Mouse (Mus musculus): ENCODE data around the gene Tmem253. TPM values are rescaled to one million over a fixed set of nuclear protein-coding genes. Genes with fewer than 3 reads are reported as not detected.
A peak's percentile ranks its signal among the peaks of the same experiment; 100 is the strongest.

Gene Tmem253
- polyA plus RNA-seq, 1 experiment = 0.34 TPM

- Histone ChIP-seq H3ac (ENCODE audit: control insufficient read depth, insufficient read length) (peak within 1 kb of the TSS; percentile 82), H3K27me3 (ENCODE audit: control insufficient read depth, insufficient read depth, insufficient read length) (no peaks in the 10 kb centered on the region), H3K79me2 (ENCODE audit: control insufficient read depth, insufficient read depth) (no peaks in the 10 kb centered on the region), H3K4me3 (peak within 1 kb of the TSS; percentile 53), H3K4me2 (ENCODE audit: low read depth) (peak within 1 kb of the TSS; percentile 93), H3K36me3 (ENCODE audit: control insufficient read depth, insufficient read depth) (no peaks in the 10 kb centered on the region)
- TF ChIP-seq MYOD1 (IDR thresholded peaks at IDR 0.05; ENCODE audit: control insufficient read depth in 1 of 3, insufficient read length in 2 of 3, low read depth in 2 of 3) (peak in 2 of 3 experiments; percentile 31 to 58), POLR2AphosphoS2 (IDR thresholded peaks at IDR 0.05; ENCODE audit: insufficient read length, low read depth) (peak; percentile 78), SRF (IDR thresholded peaks at IDR 0.05; ENCODE audit: control insufficient read depth, insufficient read length, low read depth) (no peak), POLR2A (IDR thresholded peaks at IDR 0.05; ENCODE audit: insufficient read length, low read depth) (peak; percentile 82), MYOG (IDR thresholded peaks at IDR 0.05; ENCODE audit: control insufficient read depth in 1 of 3, insufficient read depth in 1 of 3, insufficient read length in 2 of 3, low read depth in 2 of 3) (peak in 1 of 3 experiments; percentile 31)
These were observed 5.2 kb downstream of the Tmem253 start, which contains the start of gene Zfp219 for GRCm38 (mm10) chr14:52020486-52021137. Zfp219 (minus strand) TSS chr14:52020733.

GRCm38 (mm10) chr14:52021138-52021529 lies 5.7 kb downstream of the Tmem253 start:
- Histone ChIP-seq H3K4me2 (ENCODE audit: low read depth) (peak overlapping the region; percentile 93), H3K36me3 (ENCODE audit: control insufficient read depth, insufficient read depth) (no peaks in the 10 kb centered on the region), H3K27me3 (ENCODE audit: control insufficient read depth, insufficient read depth, insufficient read length) (no peaks in the 10 kb centered on the region), H3K79me2 (ENCODE audit: control insufficient read depth, insufficient read depth) (no peaks in the 10 kb centered on the region), H3ac (ENCODE audit: control insufficient read depth, insufficient read length) (no peak overlapping the region), H3K4me3 (peak overlapping the region; percentile 53)
- TF ChIP-seq USF1 (IDR thresholded peaks at IDR 0.05; ENCODE audit: low read depth) (no peak), TCF3 (IDR thresholded peaks at IDR 0.05; ENCODE audit: insufficient read length, low read depth) (no peak), POLR2A (IDR thresholded peaks at IDR 0.05; ENCODE audit: insufficient read length, low read depth) (no peak), SRF (IDR thresholded peaks at IDR 0.05; ENCODE audit: control insufficient read depth, insufficient read length, low read depth) (no peak), REST (IDR thresholded peaks at IDR 0.05; ENCODE audit: insufficient read depth, insufficient read length) (no peak), MYOG (IDR thresholded peaks at IDR 0.05; ENCODE audit: control insufficient read depth in 1 of 3, insufficient read depth in 1 of 3, insufficient read length in 2 of 3, low read depth in 2 of 3) (no peak), MYOD1 (IDR thresholded peaks at IDR 0.05; ENCODE audit: control insufficient read depth in 1 of 3, insufficient read length in 2 of 3, low read depth in 2 of 3) (no peak)

GRCm38 (mm10) chr14:52021568-52022212 lies 6.2 kb downstream of the Tmem253 start:
- H3K4me2 ChIP-seq (ENCODE audit: low read depth) = no peak overlapping the region
- no peak overlapping the region for H3ac ChIP-seq (ENCODE audit: control insufficient read depth, insufficient read length)
- no peaks in the 10 kb centered on the region for H3K36me3 ChIP-seq (ENCODE audit: control insufficient read depth, insufficient read depth)
- H3K27me3 ChIP-seq (ENCODE audit: control insufficient read depth, insufficient read depth, insufficient read length) = no peaks in the 10 kb centered on the region
- H3K79me2 ChIP-seq (ENCODE audit: control insufficient read depth, insufficient read depth) = no peaks in the 10 kb centered on the region
- TF ChIP-seq MAX (IDR thresholded peaks at IDR 0.05; ENCODE audit: low read depth) = no peak
- TF ChIP-seq TCF3 (IDR thresholded peaks at IDR 0.05; ENCODE audit: insufficient read length, low read depth) = no peak
- no peak for TF ChIP-seq SRF (IDR thresholded peaks at IDR 0.05; ENCODE audit: control insufficient read depth, insufficient read length, low read depth)
- no peak for TF ChIP-seq CEBPB (IDR thresholded peaks at IDR 0.05; ENCODE audit: insufficient read depth, poor library complexity, severe bottlenecking)
- TF ChIP-seq USF1 (IDR thresholded peaks at IDR 0.05; ENCODE audit: low read depth) = no peak
- no peak for TF ChIP-seq POLR2A (IDR thresholded peaks at IDR 0.05; ENCODE audit: insufficient read length, low read depth)
- no peak for TF ChIP-seq E2F4 (IDR thresholded peaks at IDR 0.05; ENCODE audit: insufficient read depth)
- no peak for TF ChIP-seq POLR2AphosphoS2 (IDR thresholded peaks at IDR 0.05; ENCODE audit: insufficient read length, low read depth)
- TF ChIP-seq REST (IDR thresholded peaks at IDR 0.05; ENCODE audit: insufficient read depth, insufficient read length) = no peak
- TF ChIP-seq MYOG (IDR thresholded peaks at IDR 0.05; ENCODE audit: control insufficient read depth in 1 of 3, insufficient read depth in 1 of 3, insufficient read length in 2 of 3, low read depth in 2 of 3) = no peak
- TF ChIP-seq TCF12 (IDR thresholded peaks at IDR 0.05; ENCODE audit: insufficient read depth, poor library complexity, severe bottlenecking) = no peak
- no peak for TF ChIP-seq MYOD1 (IDR thresholded peaks at IDR 0.05; ENCODE audit: control insufficient read depth in 1 of 3, insufficient read length in 2 of 3, low read depth in 2 of 3)
- no peak overlapping the region for H3K4me3 ChIP-seq

- Histone ChIP-seq H3ac (ENCODE audit: control insufficient read depth, insufficient read length) (no peak overlapping the region), H3K36me3 (ENCODE audit: control insufficient read depth, insufficient read depth) (no peaks in the 10 kb centered on the region), H3K79me2 (ENCODE audit: control insufficient read depth, insufficient read depth) (no peaks in the 10 kb centered on the region), H3K4me2 (ENCODE audit: low read depth) (peak overlapping the region; percentile 97), H3K27me3 (ENCODE audit: control insufficient read depth, insufficient read depth, insufficient read length) (no peaks in the 10 kb centered on the region), H3K4me3 (peak overlapping the region; percentile 14)
- TF ChIP-seq REST (IDR thresholded peaks at IDR 0.05; ENCODE audit: insufficient read depth, insufficient read length) = no peak
- TF ChIP-seq POLR2A (IDR thresholded peaks at IDR 0.05; ENCODE audit: insufficient read length, low read depth) = no peak
- TF ChIP-seq MYOD1 (IDR thresholded peaks at IDR 0.05; ENCODE audit: control insufficient read depth in 1 of 3, insufficient read length in 2 of 3, low read depth in 2 of 3) = no peak
- TF ChIP-seq TCF3 (IDR thresholded peaks at IDR 0.05; ENCODE audit: insufficient read length, low read depth) = no peak
- no peak for TF ChIP-seq USF1 (IDR thresholded peaks at IDR 0.05; ENCODE audit: low read depth)
These were observed 6.8 kb downstream of the Tmem253 start for GRCm38 (mm10) chr14:52022244-52022708.
